Mouse (Mus musculus) myocyte (in vitro differentiated cells): ENCODE measurements around the gene Cfap54. TPM values are rescaled to one million over a fixed set of nuclear protein-coding genes. Genes with fewer than 3 reads are reported as not detected.
A peak's percentile ranks its signal among the peaks of the same experiment; 100 is the strongest.

ENCODE experiments used
- H3K27me3 ChIP-seq: one replicate; pipeline ENCODE4 v1.6.1; 2011; ENCODE audit not compliant: control insufficient read depth, insufficient read depth, insufficient read length
- H3K36me3 ChIP-seq: one replicate; pipeline ENCODE4 v1.6.1; 2011; ENCODE audit not compliant: control insufficient read depth, insufficient read depth
- H3K4me2 ChIP-seq: one replicate; pipeline ENCODE4 v1.6.1; 2011; ENCODE audit warnings: low read depth, control low read depth
- H3K4me3 ChIP-seq: one replicate; pipeline ENCODE4 v1.5.1; 2011; ENCODE audit warnings: mild to moderate bottlenecking, control low read depth, moderate library complexity
- H3K79me2 ChIP-seq: one replicate; pipeline ENCODE4 v1.6.1; 2011; ENCODE audit not compliant: control insufficient read depth, insufficient read depth
- H3ac ChIP-seq: one replicate; pipeline ENCODE4 v1.6.1; 2011; ENCODE audit not compliant: control insufficient read depth, insufficient read length
- CEBPB ChIP-seq: IDR thresholded peaks from 2 replicates; pipeline ENCODE4 v1.6.1; 2011; ENCODE audit warnings: mild to moderate bottlenecking, moderate library complexity; ENCODE audit not compliant: poor library complexity, insufficient read depth, severe bottlenecking
- E2F4 ChIP-seq: IDR thresholded peaks from one replicate; pipeline ENCODE4 v1.6.1; 2011; ENCODE audit warnings: mild to moderate bottlenecking, control low read depth, moderate library complexity; ENCODE audit not compliant: insufficient read depth
- MAX ChIP-seq: IDR thresholded peaks from one replicate; pipeline ENCODE4 v1.6.1; 2011; ENCODE audit warnings: low read depth, mild to moderate bottlenecking, control low read depth
- MYOD1 ChIP-seq, 3 experiments: IDR thresholded peaks; one replicate each; pipeline ENCODE4 v1.6.1; 2011; ENCODE audit warnings: control low read depth in 2 of 3, low read depth in 2 of 3, mild to moderate bottlenecking in 2 of 3, moderate library complexity in 1 of 3; ENCODE audit not compliant: insufficient read length in 2 of 3, control insufficient read depth in 1 of 3
- MYOG ChIP-seq, 3 experiments: IDR thresholded peaks; one replicate each; pipeline ENCODE4 v1.6.1; 2011; ENCODE audit warnings: control low read depth in 2 of 3, low read depth in 2 of 3, mild to moderate bottlenecking in 2 of 3; ENCODE audit not compliant: insufficient read length in 2 of 3, control insufficient read depth in 1 of 3, insufficient read depth in 1 of 3
- POLR2A ChIP-seq: IDR thresholded peaks from one replicate; pipeline ENCODE4 v1.6.1; 2011; ENCODE audit warnings: low read depth, mild to moderate bottlenecking, control low read depth, moderate library complexity; ENCODE audit not compliant: insufficient read length
- POLR2AphosphoS2 ChIP-seq: IDR thresholded peaks from one replicate; pipeline ENCODE4 v1.6.1; 2011; ENCODE audit warnings: low read depth, control low read depth; ENCODE audit not compliant: insufficient read length
- REST ChIP-seq: IDR thresholded peaks from one replicate; pipeline ENCODE4 v1.6.1; 2011; ENCODE audit warnings: mild to moderate bottlenecking, control low read depth, moderate library complexity; ENCODE audit not compliant: insufficient read depth, insufficient read length
- SRF ChIP-seq: IDR thresholded peaks from one replicate; pipeline ENCODE4 v1.6.1; 2011; ENCODE audit warnings: low read depth; ENCODE audit not compliant: control insufficient read depth, insufficient read length
- TCF12 ChIP-seq: IDR thresholded peaks from one replicate; pipeline ENCODE4 v1.6.1; 2011; ENCODE audit warnings: mild to moderate bottlenecking, control low read depth; ENCODE audit not compliant: poor library complexity, insufficient read depth, severe bottlenecking
- TCF3 ChIP-seq: IDR thresholded peaks from one replicate; pipeline ENCODE4 v1.6.1; 2011; ENCODE audit warnings: low read depth, control low read depth; ENCODE audit not compliant: insufficient read length
- USF1 ChIP-seq: IDR thresholded peaks from one replicate; pipeline ENCODE4 v1.6.1; 2011; ENCODE audit warnings: low read depth, mild to moderate bottlenecking, control low read depth, moderate library complexity
- polyA plus RNA-seq: library from polyadenylated mRNA; unstranded; fragments of >200 nt; fragmentation: generic; extraction: Trizol; gene quantifications from one replicate; pipeline ENCODE4 v1.2.1, GENCODE M21; 2012; ENCODE audit warnings: missing spikeins

The Cfap54 gene
- polyA plus RNA-seq, 1 experiment, result 0.01 TPM

DNA sequence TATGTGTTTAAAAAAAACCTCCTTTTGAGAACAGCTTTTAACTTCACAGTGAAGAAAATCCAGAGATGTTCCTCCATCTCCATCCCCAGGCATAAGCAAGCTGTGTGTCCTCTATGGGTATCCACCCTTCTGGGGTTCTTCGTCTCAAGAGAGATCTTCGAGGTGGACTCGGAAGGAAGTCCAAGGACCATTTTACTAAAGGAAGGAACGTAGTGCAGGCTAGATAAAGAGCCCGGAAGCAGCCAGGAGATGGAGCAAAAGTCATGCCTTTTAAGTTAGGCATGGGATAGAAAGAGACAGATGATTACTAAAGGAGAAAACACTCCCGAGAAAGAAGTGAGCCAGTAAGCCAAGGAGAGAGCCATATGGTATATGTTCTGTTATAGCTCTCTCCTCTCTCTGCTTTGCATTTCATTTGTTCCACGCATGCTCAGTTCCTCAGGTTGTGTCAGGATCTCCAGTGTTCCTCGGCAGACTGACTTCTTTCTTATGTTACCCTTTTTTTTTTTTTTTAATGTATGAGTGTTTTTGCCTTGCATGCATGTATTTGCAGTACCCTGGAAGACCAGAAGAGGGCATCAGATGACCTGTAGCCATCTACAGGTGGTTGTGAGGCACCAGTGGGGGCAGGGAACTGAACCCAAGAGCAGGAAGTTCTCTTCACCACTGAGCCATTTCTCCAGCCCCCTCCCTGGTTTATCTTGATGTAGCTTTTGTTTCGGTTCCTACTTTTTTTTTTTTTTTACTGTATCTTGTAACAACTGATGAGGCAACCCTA, 11.1 kb downstream of the Cfap54 start:
- Histone ChIP-seq H3K36me3 (no peaks in the 10 kb centered on the region), H3K4me2 (peak overlapping the region; percentile 0), H3K4me3 (no peak overlapping the region), H3K79me2 (no peaks in the 10 kb centered on the region), H3ac (no peak overlapping the region), H3K27me3 (no peaks in the 10 kb centered on the region)
- TF ChIP-seq TCF12 (no peak), E2F4 (no peak), MYOG (IDR thresholded peaks at IDR 0.05; ENCODE audit: control insufficient read depth in 1 of 3, insufficient read depth in 1 of 3, insufficient read length in 2 of 3, low read depth in 2 of 3) (no peak), CEBPB (no peak), SRF (no peak), USF1 (no peak), POLR2A (no peak), TCF3 (no peak), MAX (no peak), POLR2AphosphoS2 (no peak), REST (no peak)

- H3K27me3 ChIP-seq, result no peaks in the 10 kb centered on the region
- H3K4me2 ChIP-seq, result no peak overlapping the region
- no peaks in the 10 kb centered on the region for H3K36me3 ChIP-seq
- no peak overlapping the region for H3K4me3 ChIP-seq
- TF ChIP-seq MYOD1 (IDR thresholded peaks at IDR 0.05; ENCODE audit: control insufficient read depth in 1 of 3, insufficient read length in 2 of 3, low read depth in 2 of 3) (no peak), TCF12 (no peak), REST (no peak), POLR2A (no peak), E2F4 (no peak), TCF3 (no peak), POLR2AphosphoS2 (no peak), MYOG (IDR thresholded peaks at IDR 0.05; ENCODE audit: control insufficient read depth in 1 of 3, insufficient read depth in 1 of 3, insufficient read length in 2 of 3, low read depth in 2 of 3) (no peak), MAX (no peak), SRF (no peak), USF1 (no peak), CEBPB (no peak)
- no peaks in the 10 kb centered on the region for H3K79me2 ChIP-seq
- H3ac ChIP-seq, result no peak overlapping the region
These were observed 11.7 kb downstream of the Cfap54 start for GRCm38 (mm10) chr10:93069721-93070120.

DNA sequence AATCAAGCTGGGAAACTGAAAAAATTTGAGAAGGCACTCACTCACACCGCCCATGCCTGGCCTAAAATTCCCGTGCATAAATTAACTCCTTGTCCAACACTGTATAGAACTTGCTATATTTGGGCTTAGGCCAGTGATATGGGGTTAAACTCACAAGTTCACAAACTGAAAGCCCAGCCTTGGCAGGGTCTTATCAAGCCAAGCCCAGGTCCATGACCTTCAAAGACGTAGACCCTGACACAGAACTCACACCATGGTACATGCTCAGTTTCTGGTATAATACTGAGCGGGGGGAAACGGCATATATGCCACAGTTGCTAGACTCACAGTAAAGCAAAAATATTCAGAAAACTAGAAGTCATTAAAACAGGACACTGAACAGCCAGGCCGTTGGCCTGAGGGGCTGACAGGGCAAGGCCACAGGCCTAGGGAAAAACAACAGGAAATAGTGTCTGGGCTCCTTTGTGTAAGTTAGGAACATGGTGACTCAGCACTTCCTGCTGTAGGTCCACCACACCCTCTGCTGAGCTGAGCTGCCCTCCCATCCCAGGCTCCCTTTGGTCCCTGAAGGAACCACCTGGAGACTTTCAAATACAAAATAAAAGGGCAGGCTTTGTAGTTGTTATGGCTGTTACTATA, 12.3 kb downstream of the Cfap54 start:
- H3K36me3 ChIP-seq, result no peaks in the 10 kb centered on the region

GRCm38 (mm10) chr10:93064973-93065372, 16.4 kb downstream of the Cfap54 start:
- H3K4me3 ChIP-seq, result no peak overlapping the region
- no peaks in the 10 kb centered on the region for H3K27me3 ChIP-seq
- no peak overlapping the region for H3ac ChIP-seq
- H3K79me2 ChIP-seq, result no peaks in the 10 kb centered on the region
- no peak for TF ChIP-seq USF1
- no peaks in the 10 kb centered on the region for H3K36me3 ChIP-seq
- H3K4me2 ChIP-seq, result no peak overlapping the region

More for the DNA sequence above, 12.3 kb downstream of the Cfap54 start:
- Histone ChIP-seq H3K4me3 (no peak overlapping the region), H3K79me2 (no peaks in the 10 kb centered on the region), H3ac (no peak overlapping the region), H3K27me3 (no peaks in the 10 kb centered on the region), H3K4me2 (no peak overlapping the region)
- TF ChIP-seq E2F4 (no peak), CEBPB (no peak), POLR2AphosphoS2 (no peak), REST (no peak), MAX (no peak), TCF3 (no peak), MYOD1 (IDR thresholded peaks at IDR 0.05; ENCODE audit: control insufficient read depth in 1 of 3, insufficient read length in 2 of 3, low read depth in 2 of 3) (no peak), MYOG (IDR thresholded peaks at IDR 0.05; ENCODE audit: control insufficient read depth in 1 of 3, insufficient read depth in 1 of 3, insufficient read length in 2 of 3, low read depth in 2 of 3) (no peak), USF1 (no peak), SRF (no peak), TCF12 (no peak), POLR2A (no peak)

GRCm38 (mm10) chr10:93063576-93063975, 17.8 kb downstream of the Cfap54 start:
- TF ChIP-seq TCF12 (no peak), MYOG (IDR thresholded peaks at IDR 0.05; ENCODE audit: control insufficient read depth in 1 of 3, insufficient read depth in 1 of 3, insufficient read length in 2 of 3, low read depth in 2 of 3) (no peak), POLR2A (no peak), MYOD1 (IDR thresholded peaks at IDR 0.05; ENCODE audit: control insufficient read depth in 1 of 3, insufficient read length in 2 of 3, low read depth in 2 of 3) (no peak), POLR2AphosphoS2 (no peak), SRF (no peak), REST (no peak), E2F4 (no peak), TCF3 (no peak), USF1 (no peak), MAX (no peak), CEBPB (no peak)
- Histone ChIP-seq H3K4me2 (no peak overlapping the region), H3ac (no peak overlapping the region), H3K4me3 (no peak overlapping the region), H3K79me2 (no peaks in the 10 kb centered on the region), H3K36me3 (no peaks in the 10 kb centered on the region), H3K27me3 (no peaks in the 10 kb centered on the region)
